Mouse (Mus musculus) neutrophil, adult 59 days (primary cell): ENCODE measurements around the gene Ighmbp2. TPM values are rescaled to one million over a fixed set of nuclear protein-coding genes. Genes with fewer than 3 reads are reported as not detected.

Source experiments
- total RNA-seq, 2 experiments: library from RNA; stranded (reverse); gene quantifications; 1 replicate in 1 of 2; 2 replicates in 1 of 2; pipeline ENCODE4 v1.2.4; 2023

Ighmbp2 gene
- 1 to 10 TPM; 5.3 to 5.6 TPM for total RNA-seq

DNA sequence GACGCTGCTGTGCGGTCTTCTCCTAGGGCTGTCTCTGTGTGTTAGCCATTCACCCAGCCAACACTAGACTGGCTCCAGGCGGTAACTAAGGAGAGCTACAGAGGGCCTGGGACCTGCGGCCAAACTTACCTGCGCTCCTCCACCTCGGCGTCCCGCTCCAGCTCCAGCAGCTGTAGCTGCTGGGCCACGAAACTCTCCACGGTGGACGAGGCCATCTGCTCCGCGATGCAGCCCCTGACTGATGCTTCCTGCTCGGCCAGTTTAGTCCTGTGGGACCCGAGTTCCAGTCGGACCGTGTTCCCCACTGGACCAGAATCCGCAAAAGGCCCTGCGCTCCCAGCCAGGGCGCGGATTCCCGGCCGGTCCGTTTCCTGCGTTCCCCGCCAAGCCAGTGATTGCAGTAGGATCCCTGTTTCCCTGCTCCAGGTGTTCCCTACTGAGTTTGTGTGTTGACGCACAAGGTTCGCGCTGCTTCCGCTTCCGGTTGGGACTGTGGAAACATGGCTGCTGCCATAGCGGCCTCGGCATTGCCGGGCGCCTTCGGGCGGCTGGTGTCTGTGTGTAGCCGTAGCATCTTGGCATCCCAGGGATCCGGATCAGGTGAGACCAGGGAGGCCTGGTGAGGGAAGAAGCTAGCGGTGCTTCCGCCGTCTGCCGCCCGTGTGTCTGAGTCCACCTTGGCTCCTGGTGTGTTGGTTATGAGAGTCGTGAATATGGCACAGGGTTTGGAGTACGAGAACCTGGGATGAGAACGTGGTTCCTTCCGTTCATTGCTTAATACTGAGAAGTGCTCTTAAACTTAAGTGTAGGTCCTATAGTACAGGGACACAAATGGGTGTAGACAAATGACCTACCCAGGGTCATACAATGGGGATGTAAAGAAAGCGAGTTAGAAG, at the start of gene Ighmbp2, which contains the start of gene Mrpl21:
Gene Ighmbp2 (minus strand): TSS at position 446 of the 896 bp plus-strand sequence.
Gene Mrpl21 (plus strand): TSS at position 330 of the 896 bp plus-strand sequence.

DNA sequence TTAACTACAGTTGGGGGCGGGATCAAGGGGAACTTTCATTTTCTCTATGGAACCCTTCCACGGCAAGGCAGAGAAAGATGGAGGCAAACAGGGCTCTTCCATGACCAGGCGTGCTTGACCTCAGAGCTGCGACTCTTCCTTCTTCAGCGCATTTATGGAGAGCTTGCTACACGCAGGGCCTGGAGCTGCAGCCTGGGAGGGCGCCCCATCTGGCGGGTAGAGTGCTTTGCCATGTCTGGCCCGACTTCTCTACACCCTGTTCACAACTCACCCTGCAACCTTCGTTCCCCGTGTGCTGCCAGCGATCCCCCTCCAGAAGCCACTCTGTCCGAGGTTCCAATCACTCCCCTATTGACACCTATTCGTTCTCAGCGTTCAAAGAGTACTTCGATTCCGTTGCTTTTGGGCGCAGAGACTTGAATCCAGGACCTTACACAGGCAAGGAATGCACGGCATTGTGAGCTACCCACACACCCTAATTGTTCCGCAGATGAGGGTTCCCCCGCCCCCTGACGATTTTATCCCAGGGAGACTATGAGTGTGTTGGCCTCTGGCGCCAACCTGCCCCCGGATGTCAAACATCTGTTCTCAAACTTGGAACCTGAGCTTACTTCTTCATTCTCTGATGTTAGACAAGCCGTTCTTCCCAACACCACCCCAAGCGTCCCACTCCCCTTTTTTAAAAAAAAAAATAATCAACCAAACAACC, 39.6 kb upstream of the Ighmbp2 start, which contains the start of gene Cpt1a:
Gene Cpt1a (plus strand): TSS at position 74 of the 709 bp plus-strand sequence.

Other genes starting within 250 kb of the Ighmbp2 start
- 10 to 100 TPM; 22.4 to 26.8 TPM for gene Mrpl21, start 116 bp downstream of the Ighmbp2 start, total RNA-seq
- 10 to 100 TPM; 72.1 to 83.3 TPM for gene Cpt1a, start 39.3 kb upstream of the Ighmbp2 start, total RNA-seq
- 1 to 10 TPM; 1.1 to 2.1 TPM for gene Tesmin, start 105.8 kb upstream of the Ighmbp2 start, total RNA-seq
- under 1 TPM in 1 of 2 experiments, not detected in 1; 0.84 TPM for gene Gal, start 131.5 kb upstream of the Ighmbp2 start, total RNA-seq